Mouse (Mus musculus) left cerebral cortex, adult 18-20 months (tissue): ENCODE measurements around the gene Rnf38. TPM values are rescaled to one million over a fixed set of nuclear protein-coding genes. Genes with fewer than 3 reads are reported as not detected.

Experiments
- DNase-seq, 2 experiments: peaks; one replicate each; pipeline ENCODE4 v3.0.0; 2021 to 2022; ENCODE audit warnings: low spot score in 2 of 2, mixed read lengths in 1 of 2
- total RNA-seq, 2 experiments: library from RNA; stranded (reverse); gene quantifications; 2 replicates each; pipeline ENCODE4 v1.2.3; 2021

Rnf38 gene
- total RNA-seq, 2 experiments from 2014 or later: 56.1 to 61.6 TPM

DNA sequence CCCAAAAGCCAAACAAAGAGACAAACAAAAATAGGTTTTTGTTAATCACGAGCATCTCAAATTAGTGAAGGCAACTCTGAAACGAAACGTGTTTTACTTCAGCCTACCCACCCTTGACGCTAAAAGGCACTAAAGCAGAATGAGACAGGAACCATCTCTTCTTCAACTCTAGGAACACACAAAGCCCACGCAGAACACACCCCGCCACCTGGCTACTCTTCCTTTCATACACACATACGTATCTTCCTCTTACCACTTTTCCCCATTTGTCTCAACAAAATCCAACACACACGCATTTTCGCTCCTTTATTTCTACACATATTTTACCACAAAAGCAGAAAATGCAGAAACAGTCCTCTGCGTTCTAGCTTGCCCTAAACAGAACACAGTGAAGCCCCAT lies 8.5 kb downstream of the Rnf38 start:
- peak; percentile 42 to 45 for DNase-seq

DNA sequence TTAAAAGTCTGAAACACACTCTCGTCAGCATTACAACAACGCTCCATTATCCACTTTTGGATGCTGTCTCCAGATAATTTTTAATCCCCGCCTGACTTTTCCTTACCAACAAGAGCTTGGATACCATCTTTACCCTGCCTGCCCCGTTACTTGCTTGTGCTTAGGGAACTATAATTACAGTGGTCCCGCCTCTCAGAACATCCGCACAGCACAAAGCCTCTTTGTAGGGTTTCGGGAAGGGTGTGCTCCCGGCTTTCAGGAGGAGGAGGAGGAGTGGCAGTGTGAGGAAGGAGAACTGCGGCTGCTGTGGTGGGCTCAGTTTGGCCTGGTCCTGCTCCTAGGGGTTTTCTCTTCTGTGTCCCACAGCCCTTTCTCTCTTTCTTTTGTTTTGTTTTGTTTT lies 9.4 kb downstream of the Rnf38 start:
- no peak for DNase-seq

DNA sequence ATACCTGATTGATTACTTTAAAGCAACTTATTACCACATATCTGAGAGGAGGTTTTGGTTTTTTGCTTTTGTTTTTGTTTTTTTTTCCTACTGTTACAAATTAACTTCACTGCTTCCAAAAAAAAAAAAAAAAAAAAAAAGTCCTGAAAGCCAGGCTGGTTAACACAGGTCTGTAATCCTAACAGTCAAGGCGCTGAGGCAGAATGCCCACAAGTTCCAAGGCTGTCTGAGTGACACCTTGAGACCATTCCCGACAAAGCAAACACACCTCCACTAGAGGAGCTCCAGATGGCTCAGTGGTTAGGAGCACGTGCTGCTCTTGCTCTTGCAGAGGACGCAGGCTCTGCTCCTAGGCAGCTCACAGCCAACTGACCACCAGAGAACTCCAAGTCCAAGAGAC lies 10.1 kb downstream of the Rnf38 start:
- DNase-seq: no peak

DNA sequence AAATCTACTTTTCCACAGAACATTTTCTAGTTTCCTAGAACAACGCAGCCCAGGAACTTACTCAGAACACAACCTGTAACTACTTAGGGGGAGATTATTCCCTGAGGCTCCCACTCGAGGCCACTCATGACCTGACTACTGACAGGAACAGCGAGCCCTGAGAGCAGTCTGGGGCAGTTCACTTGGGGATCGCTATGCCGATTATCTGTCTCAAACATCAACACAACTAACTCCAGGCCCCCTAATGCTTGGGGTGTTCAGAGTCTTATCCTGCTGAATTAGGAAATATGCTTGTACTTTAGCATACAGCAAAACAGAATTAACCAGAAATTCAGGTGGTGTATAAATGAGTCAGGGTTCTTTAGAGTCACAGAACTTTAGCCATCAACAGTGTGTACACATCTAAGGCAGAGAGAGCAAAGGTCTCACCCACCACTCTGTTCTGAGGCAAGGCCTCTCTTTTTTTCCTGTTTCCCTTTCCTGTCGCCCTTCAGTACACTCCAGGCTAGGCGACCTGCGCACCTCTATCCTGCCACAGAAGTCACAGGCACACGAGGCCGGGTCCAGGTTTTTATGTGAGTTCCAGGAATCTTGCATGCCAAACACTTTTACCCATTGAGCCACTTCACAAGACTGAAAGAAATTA lies 16.7 kb downstream of the Rnf38 start:
- DNase-seq: no peak

DNA sequence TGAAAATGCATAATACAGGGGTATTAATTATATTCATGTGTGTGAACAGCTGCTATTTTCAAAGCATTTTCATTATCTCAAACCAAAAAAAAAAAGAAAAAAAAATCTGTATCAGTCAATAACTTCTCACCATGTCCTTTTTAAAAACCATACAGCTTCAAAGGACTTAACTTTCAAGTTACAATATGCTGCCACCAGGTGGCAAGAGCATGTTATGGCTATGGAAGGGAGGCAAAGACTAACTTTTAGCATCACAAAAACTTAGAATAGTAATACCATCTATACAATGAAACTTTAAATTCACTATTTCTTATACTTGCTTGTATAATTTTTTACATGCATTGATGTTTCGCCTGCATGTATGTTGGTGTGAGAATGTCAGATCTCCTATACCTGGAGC lies 33.6 kb downstream of the Rnf38 start:
- peak in 1 of 2 experiments; percentile 44 for DNase-seq

DNA sequence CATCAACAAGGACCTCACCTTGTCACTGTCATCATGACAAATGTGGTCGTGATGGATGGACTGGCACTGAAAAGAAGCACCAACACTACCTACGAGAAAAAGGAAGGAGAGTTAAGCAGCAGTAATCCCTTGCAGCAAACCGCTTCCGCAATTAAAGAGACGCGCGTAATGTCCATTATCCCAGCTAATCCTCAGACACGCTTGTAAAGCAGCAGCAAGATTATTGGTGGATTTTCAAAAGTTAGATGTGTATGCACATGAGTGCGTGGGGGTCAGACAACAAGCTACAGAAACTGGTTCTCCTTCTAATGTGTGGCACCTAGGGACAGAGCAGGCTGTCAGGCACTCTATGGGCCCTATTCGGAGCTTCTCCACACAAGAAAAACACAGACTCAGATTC lies 46.2 kb downstream of the Rnf38 start:
- DNase-seq: peak in 1 of 2 experiments; percentile 16

DNA sequence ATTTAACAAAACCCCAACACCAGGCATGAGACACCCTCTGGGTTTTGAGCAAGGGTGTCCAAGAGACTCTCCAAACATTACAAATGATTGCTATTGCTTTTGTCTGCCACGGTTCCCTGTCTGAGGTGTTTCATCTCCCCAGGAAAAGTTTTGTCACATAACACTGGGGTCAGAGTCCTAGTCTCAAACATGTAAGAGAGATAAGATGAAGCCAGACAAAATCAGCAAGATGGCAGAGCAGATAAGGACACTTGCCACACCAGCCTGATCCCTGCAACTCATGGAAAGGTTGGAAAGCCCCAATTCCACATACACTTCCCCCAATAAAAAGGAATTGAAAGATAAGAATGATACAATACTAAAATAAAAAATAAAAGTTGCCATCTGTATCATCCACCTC lies 49.7 kb downstream of the Rnf38 start:
- no peak for DNase-seq

DNA sequence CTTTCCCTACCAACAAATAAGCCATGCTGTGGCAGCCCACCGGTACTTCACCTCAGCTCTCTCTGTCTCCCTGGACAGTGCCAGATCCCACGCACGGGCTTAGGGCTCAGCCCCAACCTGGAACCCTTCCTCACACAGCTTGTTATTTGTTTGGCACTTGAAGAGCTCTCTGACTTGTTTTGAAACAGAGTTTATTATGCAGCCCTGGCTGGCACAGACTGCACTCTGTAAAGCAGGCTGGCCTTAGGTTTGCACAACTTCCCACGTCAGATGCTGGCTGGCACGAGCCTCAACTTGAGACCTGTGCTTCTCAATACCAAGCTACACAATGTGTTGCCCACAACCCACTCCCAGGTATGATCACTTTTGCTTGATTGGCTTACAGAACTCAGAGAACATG lies 53.8 kb downstream of the Rnf38 start:
- DNase-seq: peak in 1 of 2 experiments; percentile 11

DNA sequence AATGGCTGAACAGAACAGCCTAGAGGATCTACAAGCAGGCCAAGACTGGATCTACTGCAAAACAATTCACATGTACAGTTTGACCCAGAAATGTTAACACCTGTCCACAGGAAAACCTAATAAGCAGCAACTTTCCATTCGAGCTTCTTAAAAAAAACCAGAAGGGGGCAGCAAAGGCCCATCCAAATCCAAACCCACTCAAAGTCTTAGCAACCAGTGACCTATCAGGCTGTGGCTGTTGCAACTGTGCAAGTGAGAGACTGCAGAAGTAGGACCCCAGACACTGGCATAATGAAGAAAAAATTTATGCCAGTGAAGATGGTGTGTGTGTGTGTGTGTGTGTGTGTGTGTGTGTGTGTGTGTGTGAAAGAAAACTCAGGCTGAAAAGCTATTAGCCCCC lies 60.4 kb downstream of the Rnf38 start:
- DNase-seq: peak; percentile 32 to 35

DNA sequence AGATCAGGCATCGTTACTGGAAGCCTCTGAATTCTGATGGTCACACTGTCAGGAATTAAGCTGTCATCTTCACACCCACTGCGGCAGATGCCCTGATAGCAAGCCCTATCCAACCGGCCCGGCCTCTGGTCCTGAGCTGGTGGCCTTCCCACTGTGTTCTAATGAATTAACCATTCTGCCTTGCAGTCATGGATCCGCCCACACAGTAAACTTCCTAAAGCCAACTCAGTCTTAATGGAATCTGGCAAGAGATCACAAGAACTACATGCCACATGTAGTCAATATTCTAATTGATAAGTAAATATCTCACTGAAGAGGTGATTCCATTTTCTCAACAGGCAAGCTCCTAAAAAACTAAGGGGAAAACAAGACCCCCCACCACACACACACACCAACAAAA lies 60.9 kb downstream of the Rnf38 start:
- no peak for DNase-seq

DNA sequence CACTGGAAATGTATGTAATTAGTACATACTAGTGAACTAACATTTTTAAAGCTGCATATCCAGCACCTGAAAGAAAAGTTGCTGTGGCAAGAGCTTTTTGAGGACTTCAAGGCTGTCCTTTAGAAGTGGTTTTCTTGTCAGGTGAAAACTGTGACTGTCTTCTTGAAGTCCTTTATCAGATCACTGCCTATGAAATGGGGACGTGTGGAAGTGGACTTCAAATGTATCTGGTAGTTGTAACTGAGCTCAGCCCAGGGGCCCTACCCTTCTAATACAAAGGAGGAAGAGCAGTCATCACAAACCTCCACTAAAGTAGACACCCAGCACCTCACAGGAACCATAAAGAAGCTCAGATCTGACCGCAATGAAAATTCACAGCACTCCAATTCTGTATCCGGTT lies 63.7 kb downstream of the Rnf38 start:
- no peak for DNase-seq

DNA sequence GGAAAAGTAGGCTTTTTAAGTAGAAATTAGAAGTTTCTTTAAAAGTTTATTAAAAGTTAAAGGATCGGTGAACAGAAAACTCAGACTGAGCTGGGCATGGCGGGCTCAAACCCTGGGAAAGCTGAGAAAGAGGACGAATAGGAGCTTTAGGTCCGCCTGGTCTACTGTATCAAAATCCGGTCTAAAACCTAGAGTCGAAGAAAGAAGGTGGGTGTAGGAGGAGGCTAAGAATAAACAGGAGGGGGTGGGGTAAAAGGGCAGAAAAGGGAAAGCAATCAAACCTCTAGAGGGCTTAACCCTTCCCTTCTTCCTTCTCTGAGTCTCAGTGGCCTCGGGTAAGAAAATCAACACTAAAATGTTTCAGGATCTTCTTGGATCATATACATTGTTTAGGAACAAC lies 64.8 kb downstream of the Rnf38 start:
- DNase-seq: no peak

DNA sequence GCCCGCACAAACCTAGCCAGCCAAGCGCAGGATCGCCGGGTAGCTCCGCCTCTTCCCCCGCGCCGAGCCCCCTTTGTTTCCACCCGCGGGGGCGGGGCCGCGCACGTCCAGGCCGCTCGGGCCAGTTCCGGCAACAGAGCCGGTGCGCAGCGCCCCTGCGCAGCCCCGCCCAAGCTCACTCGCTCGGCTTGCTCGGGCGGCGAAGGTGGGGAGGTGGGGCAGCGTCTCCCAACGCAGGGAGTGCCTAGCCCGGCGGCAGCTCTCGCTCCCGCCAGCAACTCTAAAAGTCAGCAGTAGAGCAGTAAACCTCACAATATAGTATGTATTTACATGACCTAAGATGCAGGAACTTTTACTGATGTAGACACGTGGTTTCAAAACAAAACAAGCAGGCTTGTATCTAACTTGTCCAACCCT lies 65.3 kb downstream of the Rnf38 start:
- DNase-seq: peak; percentile 88 to 92

DNA sequence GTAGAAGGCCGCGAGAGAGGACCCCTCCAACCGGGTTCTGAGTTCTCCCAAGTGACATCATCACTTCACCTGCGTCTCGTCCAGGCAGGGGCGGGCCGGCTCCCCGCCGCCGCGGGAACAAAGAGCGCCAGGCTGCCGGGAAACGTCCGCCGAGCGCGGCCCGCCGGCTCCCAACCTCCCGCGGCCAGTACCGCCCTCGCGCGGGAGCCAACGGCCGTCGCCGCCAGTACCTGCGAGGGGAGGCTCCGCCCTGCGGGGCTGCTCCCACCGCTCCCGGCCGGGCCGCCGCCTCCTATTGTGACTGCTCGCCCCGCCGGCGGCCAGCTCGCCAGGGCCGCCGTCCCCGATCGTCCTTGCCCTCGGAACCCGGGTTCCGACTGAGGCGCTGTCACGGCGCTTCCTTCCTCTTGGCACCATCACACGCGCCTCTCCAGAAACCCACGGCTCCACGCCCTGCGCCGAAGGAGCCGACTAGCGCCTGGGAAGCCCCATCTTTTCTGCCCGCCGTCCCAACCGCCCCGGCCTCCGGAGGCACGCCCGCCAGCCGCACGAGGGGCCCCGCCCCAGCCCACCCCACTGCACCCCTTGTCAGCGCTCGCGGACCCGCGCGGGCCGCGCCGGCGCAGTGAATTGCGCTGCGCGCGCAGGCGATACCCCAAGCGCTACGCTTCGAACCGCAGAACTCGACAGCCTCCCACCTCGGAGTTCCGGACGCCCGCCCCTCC lies 66.0 kb downstream of the Rnf38 start:
- DNase-seq: peak; percentile 61 to 78

DNA sequence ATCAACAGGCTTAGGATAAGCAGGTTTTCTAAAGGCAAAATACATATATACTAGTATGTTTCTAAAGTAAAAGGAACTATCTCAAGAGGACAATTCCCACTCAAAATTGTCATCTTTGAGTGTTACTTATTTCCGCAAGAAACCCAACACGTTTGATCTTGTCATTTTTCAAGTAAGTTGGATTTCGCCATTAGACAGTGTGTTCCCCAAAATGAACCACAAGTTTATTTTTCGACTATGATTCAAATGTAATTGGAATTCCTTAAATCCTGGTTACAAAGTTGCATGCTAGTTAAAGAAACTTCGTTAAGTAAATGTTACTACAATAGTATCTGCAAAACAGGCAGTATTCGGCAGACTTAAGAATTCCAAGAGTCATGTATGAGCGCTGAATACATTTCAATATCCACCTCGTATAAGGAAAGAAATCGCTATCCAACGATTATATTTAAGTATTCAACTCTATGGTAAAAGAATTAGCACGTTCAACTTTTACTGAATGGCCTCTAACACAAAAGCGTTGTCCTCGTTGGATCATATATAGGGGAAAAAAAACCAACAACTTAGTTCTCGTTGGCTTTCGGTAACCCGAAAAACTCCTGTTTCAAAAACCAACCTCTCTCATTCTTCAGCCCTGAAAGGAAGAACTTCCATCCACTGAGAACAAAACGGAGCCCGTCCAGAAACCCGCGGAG lies 66.7 kb downstream of the Rnf38 start:
- DNase-seq: no peak

DNA sequence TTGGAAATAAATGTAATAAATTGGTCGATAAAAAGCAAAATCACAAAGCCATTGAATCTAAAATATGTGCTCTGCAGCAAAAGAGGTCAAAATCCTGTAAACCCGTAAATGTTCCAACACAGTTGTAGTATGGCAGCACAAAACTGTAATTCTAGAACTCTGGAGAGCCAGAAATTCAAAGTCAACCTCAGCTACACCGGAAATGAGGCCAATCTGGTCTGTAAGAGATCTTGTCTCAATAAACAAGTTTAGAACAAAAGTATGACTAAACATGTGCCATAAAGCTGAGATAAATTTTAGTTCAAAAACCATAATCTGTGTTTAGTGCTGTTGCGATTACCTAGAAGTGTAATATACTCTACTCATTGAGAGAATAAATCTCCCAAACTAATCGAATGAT lies 69.0 kb downstream of the Rnf38 start:
- DNase-seq: no peak

DNA sequence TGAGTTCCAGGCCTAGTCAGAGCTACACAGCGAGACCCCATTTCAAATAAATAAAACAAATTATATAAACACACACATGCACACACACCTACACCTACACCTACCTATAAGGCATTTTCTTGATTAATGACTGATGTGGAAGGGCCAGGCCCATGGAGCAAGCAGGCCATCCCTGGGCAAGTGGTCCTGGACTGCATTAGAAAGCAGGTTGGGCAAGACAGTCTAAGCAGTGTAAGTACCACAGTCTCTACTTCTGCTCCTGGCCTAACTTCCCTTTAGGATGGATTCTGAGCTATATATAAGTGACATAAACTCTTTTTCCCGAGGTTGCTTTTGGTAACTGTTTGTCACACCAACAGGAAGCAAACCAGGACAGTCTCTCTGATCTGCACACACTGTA lies 70.6 kb downstream of the Rnf38 start:
- DNase-seq: no peak

DNA sequence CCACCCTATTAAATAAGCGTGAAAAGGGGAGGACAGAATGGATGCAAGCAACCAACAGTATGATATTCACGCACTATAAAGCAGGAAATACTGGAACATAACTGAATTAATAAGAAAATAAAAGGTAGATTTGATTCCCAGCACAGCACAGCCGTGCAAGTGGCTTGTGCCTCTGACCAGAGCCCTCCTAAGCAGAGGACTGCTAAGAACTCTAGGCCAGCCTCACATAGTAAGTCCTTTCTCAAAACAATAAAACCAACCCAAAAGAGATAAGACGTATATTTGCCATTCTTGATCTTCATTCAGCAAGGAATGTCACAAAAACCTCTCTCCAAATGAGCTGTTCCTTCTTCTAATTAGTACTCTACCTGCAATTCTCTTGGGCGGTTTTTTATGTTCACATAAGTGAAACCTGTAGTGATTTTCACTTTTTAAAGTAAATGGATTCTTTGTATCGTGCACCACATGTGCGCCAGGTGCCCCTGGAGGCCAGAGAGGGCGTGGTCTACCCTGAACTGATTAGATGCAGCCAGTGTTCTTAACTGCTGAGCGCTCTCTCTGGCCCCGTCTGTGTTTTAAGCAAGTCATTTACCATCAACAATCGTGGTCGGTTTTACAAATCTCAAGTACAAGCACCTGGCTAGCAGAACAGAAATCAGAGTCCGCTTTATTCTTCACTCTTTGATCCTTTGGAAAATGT lies 72.4 kb downstream of the Rnf38 start:
- no peak for DNase-seq

DNA sequence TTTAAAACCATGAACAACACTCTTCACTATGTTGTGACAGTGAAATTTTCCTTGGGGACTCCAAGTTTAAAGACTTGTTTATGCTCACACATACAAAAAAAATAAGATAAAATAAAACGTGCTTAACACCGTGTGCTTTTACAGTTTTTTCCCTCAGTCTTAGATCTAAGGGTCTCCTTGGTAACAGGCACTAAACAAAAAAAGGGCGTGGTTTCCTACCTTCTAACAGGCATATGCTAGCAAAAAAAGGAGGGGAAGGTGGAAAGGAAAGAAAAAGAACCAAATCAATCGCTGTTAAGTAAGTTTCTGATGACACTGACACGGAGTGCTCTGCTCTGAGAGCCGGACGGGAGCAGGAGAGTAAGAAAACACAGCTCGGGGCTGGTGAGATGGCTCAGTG lies 73.8 kb downstream of the Rnf38 start:
- DNase-seq: no peak

DNA sequence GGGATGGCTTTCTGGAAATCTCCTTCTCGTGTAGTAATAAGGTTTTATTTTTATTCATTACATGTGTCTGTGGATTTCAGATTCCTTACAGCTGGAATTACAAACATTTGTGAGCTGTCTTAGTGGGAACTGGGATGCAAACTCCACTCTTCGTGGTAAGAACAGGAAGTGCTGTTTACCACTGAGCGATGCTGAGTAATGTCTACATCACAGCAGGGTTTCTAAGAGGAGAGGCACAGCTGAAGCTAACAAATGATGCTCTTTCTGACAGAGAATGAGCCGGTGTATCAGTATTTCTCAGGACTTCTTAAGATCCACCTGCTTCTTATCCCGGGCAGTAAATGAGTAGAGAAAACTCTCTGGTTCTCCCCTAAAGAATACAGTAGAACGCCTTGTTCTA lies 77.1 kb downstream of the Rnf38 start:
- no peak for DNase-seq

DNA sequence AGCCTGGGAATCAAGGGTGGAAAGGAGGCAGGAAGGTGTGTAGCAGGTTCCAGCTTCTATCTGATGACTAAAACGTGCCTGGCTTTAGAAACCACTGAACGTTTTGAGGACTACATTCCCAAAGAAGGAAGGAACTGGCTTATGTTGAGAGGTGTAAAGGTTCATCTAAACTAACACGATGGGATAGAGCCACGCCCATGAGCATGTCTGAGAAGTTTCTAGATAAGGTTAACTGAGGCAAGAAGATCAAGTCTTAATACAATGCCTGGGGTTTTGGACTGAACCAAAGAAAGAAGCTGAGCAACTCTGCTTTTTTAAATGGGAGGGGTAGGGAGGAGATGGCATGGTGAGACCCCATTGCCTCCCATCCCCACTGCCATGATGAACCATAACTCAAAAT lies 78.7 kb downstream of the Rnf38 start:
- DNase-seq: no peak

DNA sequence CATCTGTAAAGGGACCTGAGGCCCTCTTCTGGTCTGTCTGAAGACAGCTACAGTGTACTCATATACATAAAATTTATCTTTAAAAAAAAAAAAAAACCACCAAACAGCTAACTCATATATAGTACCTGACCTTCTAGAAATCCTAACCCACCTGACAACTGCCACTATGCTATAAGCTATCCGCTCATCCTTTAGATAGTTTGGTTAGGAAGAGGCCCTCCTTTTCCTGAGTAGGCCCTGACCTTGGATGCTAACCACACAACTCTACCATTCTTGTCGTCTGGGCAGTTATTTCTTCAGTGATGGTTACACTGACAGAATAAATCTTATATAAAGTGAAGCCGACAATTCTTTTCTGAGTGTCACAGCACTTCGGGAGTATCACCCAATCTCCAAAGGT lies 80.7 kb downstream of the Rnf38 start:
- DNase-seq: no peak
